Mouse (Mus musculus): ENCODE data around the gene Cdkal1.

GRCm38 (mm10) chr13:29403217-29403616 is 452.3 kb downstream of the Cdkal1 start:
- no peak for TF ChIP-seq CTCF (IDR thresholded peaks at IDR 0.05; ENCODE audit: borderline replicate concordance, insufficient read depth, low read depth, low read length)
- TF ChIP-seq POLR2A (IDR thresholded peaks at IDR 0.05; ENCODE audit: borderline replicate concordance, insufficient read depth, low read length) = no peak
